Mouse (Mus musculus) forebrain, embryonic 12.5 days (tissue): Measurements from ENCODE around the gene Ccdc85c. TPM values are rescaled to one million over a fixed set of nuclear protein-coding genes. Genes with fewer than 3 reads are reported as not detected.
A peak's percentile ranks its signal among the peaks of the same experiment; 100 is the strongest.

Experiments used
- ATAC-seq: fragments of 200-750 bp; cut with Nextera tagmentation; 2 replicates; pipeline ENCODE4 v1.8.0; 2017; ENCODE audit warnings: moderate TSS enrichment; ENCODE audit not compliant: low FRiP score
- H3K27ac ChIP-seq: fragments of 300-500 bp; sonication (generic); 2 replicates; pipeline ENCODE4 v1.5.1; 2016; ENCODE audit warnings: mild to moderate bottlenecking
- H3K27me3 ChIP-seq: fragments of 300-500 bp; sonication (generic); 2 replicates; pipeline ENCODE4 v1.6.1; 2016; ENCODE audit warnings: mild to moderate bottlenecking
- H3K36me3 ChIP-seq: fragments of 300-500 bp; sonication (generic); replicated peaks from 2 replicates; pipeline ENCODE4 v1.6.1; 2016; ENCODE audit warnings: mild to moderate bottlenecking
- H3K4me1 ChIP-seq: fragments of 300-500 bp; sonication (generic); 2 replicates; pipeline ENCODE4 v1.6.1; 2016
- H3K4me2 ChIP-seq: fragments of 300-500 bp; sonication (generic); 2 replicates; pipeline ENCODE4 v1.6.1; 2016; ENCODE audit warnings: mild to moderate bottlenecking, moderate library complexity
- H3K4me3 ChIP-seq: fragments of 300-500 bp; sonication (generic); replicated peaks from 2 replicates; pipeline ENCODE4 v1.5.1; 2016; ENCODE audit warnings: mild to moderate bottlenecking
- H3K9ac ChIP-seq: fragments of 300-500 bp; sonication (generic); 2 replicates; pipeline ENCODE4 v1.6.1; 2016; ENCODE audit warnings: mild to moderate bottlenecking
- H3K9me3 ChIP-seq: fragments of 300-500 bp; sonication (generic); 2 replicates; pipeline ENCODE4 v1.6.1; 2016
- WGBS: fragments of 180-500 bp; shearing (Covaris S2); methylation state at CpG from one replicate; pipeline ENCODE4 v1.1.7; 2016; 5-methylcytosine and 5-hydroxymethylcytosine counted together
- polyA plus RNA-seq: library from polyadenylated mRNA; unstranded; fragments of >200 nt; fragmentation: Nextera tagmentation; extraction: Ambion mirVana; gene quantifications from 2 replicates; pipeline ENCODE4 v1.2.1, GENCODE M21; 2016

Gene Ccdc85c
- polyA plus RNA-seq, 1 experiment from 2014 or later = 10.7 TPM

- H3K4me3 ChIP-seq = no peak overlapping the region
- H3K27ac ChIP-seq = peak overlapping the region; percentile 69
- no peak overlapping the region for H3K9ac ChIP-seq
- ATAC-seq = no peak
- WGBS = 60% methylated on average over 5 of the region's 5 CpGs
- H3K36me3 ChIP-seq = no peaks in the 10 kb centered on the region
- H3K27me3 ChIP-seq = peaks cover 18% of the 10 kb centered on the region
- H3K4me1 ChIP-seq = peaks cover 86% of the 10 kb centered on the region
- H3K4me2 ChIP-seq = no peak overlapping the region
- no peaks in the 10 kb centered on the region for H3K9me3 ChIP-seq
These were observed 57.7 kb downstream of the Ccdc85c start for GRCm38 (mm10) chr12:108217572-108217971.

GRCm38 (mm10) chr12:108216611-108217370, 58.4 kb downstream of the Ccdc85c start:
- Histone ChIP-seq H3K4me2 (peak overlapping the region; percentile 24), H3K36me3 (no peaks in the 10 kb centered on the region), H3K27me3 (peaks cover 18% of the 10 kb centered on the region), H3K9ac (peak overlapping the region; percentile 12; the same call in 1 of the 2 replicates), H3K27ac (peak overlapping the region; percentile 69), H3K4me1 (peaks cover 92% of the 10 kb centered on the region), H3K9me3 (no peaks in the 10 kb centered on the region), H3K4me3 (no peak overlapping the region)
- WGBS = 62% methylated on average over 11 of the region's 11 CpGs
- ATAC-seq = no peak

- Histone ChIP-seq H3K9ac (no peak overlapping the region), H3K27me3 (peaks cover 32% of the 10 kb centered on the region), H3K4me1 (peaks cover 78% of the 10 kb centered on the region), H3K4me3 (no peak overlapping the region), H3K36me3 (no peaks in the 10 kb centered on the region), H3K9me3 (no peaks in the 10 kb centered on the region), H3K4me2 (no peak overlapping the region), H3K27ac (peak overlapping the region; percentile 21; the same call in 1 of the 2 replicates)
- WGBS = 56% methylated on average over 8 of the region's 8 CpGs
- no peak for ATAC-seq
These were observed 60.1 kb downstream of the Ccdc85c start for GRCm38 (mm10) chr12:108215090-108215489.

- peaks cover 37% of the 10 kb centered on the region for H3K27me3 ChIP-seq
These were observed 61.9 kb downstream of the Ccdc85c start for GRCm38 (mm10) chr12:108213090-108214041.

GRCm38 (mm10) chr12:108212476-108212875, 62.7 kb downstream of the Ccdc85c start:
- Histone ChIP-seq H3K4me2 (no peak overlapping the region), H3K27me3 (peaks cover 37% of the 10 kb centered on the region), H3K9me3 (no peaks in the 10 kb centered on the region), H3K4me1 (peaks cover 63% of the 10 kb centered on the region), H3K4me3 (no peak overlapping the region), H3K36me3 (peaks cover 1% of the 10 kb centered on the region; the same call in 1 of the 2 replicates), H3K27ac (no peak overlapping the region), H3K9ac (no peak overlapping the region)
- ATAC-seq = no peak
- WGBS = 76% methylated on average over 6 of the region's 6 CpGs

More at GRCm38 (mm10) chr12:108213090-108214041, 61.9 kb downstream of the Ccdc85c start:
- 28% methylated on average over 18 of the region's 18 CpGs for WGBS
- Histone ChIP-seq H3K4me1 (peaks cover 71% of the 10 kb centered on the region), H3K9me3 (no peaks in the 10 kb centered on the region), H3K4me3 (no peak overlapping the region), H3K36me3 (no peaks in the 10 kb centered on the region), H3K27ac (no peak overlapping the region), H3K4me2 (no peak overlapping the region), H3K9ac (no peak overlapping the region)
- ATAC-seq = no peak

- H3K9ac ChIP-seq = no peak overlapping the region
- WGBS = 70% methylated on average over 5 of the region's 5 CpGs
- peaks cover 5% of the 10 kb centered on the region; the same call in 1 of the 2 replicates for H3K36me3 ChIP-seq
- no peak overlapping the region for H3K4me2 ChIP-seq
- ATAC-seq = no peak
- no peak overlapping the region for H3K27ac ChIP-seq
- peaks cover 63% of the 10 kb centered on the region for H3K4me1 ChIP-seq
- H3K4me3 ChIP-seq = no peak overlapping the region
- H3K27me3 ChIP-seq = peaks cover 41% of the 10 kb centered on the region
- H3K9me3 ChIP-seq = no peaks in the 10 kb centered on the region
These were observed 63.2 kb downstream of the Ccdc85c start for GRCm38 (mm10) chr12:108212071-108212470.

GRCm38 (mm10) chr12:108210623-108211022, 64.6 kb downstream of the Ccdc85c start:
- WGBS = 98% methylated on average over 15 of the region's 15 CpGs
- Histone ChIP-seq H3K36me3 (peaks cover 15% of the 10 kb centered on the region), H3K4me1 (peaks cover 55% of the 10 kb centered on the region), H3K4me3 (no peak overlapping the region), H3K4me2 (no peak overlapping the region), H3K27ac (no peak overlapping the region), H3K9ac (no peak overlapping the region), H3K9me3 (no peaks in the 10 kb centered on the region), H3K27me3 (peaks cover 38% of the 10 kb centered on the region)
- ATAC-seq = no peak

GRCm38 (mm10) chr12:108208726-108209438, 66.3 kb downstream of the Ccdc85c start:
- Histone ChIP-seq H3K27me3 (peaks cover 23% of the 10 kb centered on the region), H3K9me3 (no peaks in the 10 kb centered on the region), H3K27ac (no peak overlapping the region), H3K4me1 (peaks cover 40% of the 10 kb centered on the region), H3K36me3 (peaks cover 33% of the 10 kb centered on the region), H3K4me2 (no peak overlapping the region), H3K4me3 (no peak overlapping the region), H3K9ac (no peak overlapping the region)
- ATAC-seq = no peak
- WGBS = 37% methylated on average over 13 of the region's 13 CpGs

GRCm38 (mm10) chr12:108208216-108208615, 67.0 kb downstream of the Ccdc85c start:
- Histone ChIP-seq H3K4me1 (peaks cover 33% of the 10 kb centered on the region), H3K27ac (no peak overlapping the region), H3K4me2 (no peak overlapping the region), H3K27me3 (peaks cover 23% of the 10 kb centered on the region), H3K9me3 (no peaks in the 10 kb centered on the region), H3K4me3 (no peak overlapping the region), H3K36me3 (peaks cover 38% of the 10 kb centered on the region), H3K9ac (no peak overlapping the region)
- no peak for ATAC-seq
- 92% methylated on average over 9 of the region's 9 CpGs for WGBS

GRCm38 (mm10) chr12:108206641-108207040, 68.6 kb downstream of the Ccdc85c start:
- H3K9ac ChIP-seq = no peak overlapping the region
- H3K9me3 ChIP-seq = no peaks in the 10 kb centered on the region
- peaks cover 18% of the 10 kb centered on the region for H3K4me1 ChIP-seq
- no peak overlapping the region for H3K4me3 ChIP-seq
- peak; percentile 54 for ATAC-seq
- no peak overlapping the region for H3K27ac ChIP-seq
- H3K36me3 ChIP-seq = peaks cover 54% of the 10 kb centered on the region
- no peak overlapping the region for H3K4me2 ChIP-seq
- H3K27me3 ChIP-seq = peaks cover 23% of the 10 kb centered on the region
- 10% methylated on average over 5 of the region's 5 CpGs for WGBS

GRCm38 (mm10) chr12:108204978-108205377, 70.2 kb downstream of the Ccdc85c start:
- no peak overlapping the region for H3K4me2 ChIP-seq
- peaks cover 70% of the 10 kb centered on the region for H3K36me3 ChIP-seq
- WGBS = 70% methylated on average over 12 of the region's 12 CpGs
- H3K9me3 ChIP-seq = no peaks in the 10 kb centered on the region
- H3K27ac ChIP-seq = no peak overlapping the region
- ATAC-seq = no peak
- no peak overlapping the region for H3K4me3 ChIP-seq
- H3K27me3 ChIP-seq = peaks cover 8% of the 10 kb centered on the region
- H3K9ac ChIP-seq = no peak overlapping the region
- peaks cover 17% of the 10 kb centered on the region for H3K4me1 ChIP-seq

GRCm38 (mm10) chr12:108203895-108204294, 71.3 kb downstream of the Ccdc85c start:
- no peak overlapping the region for H3K4me3 ChIP-seq
- H3K27ac ChIP-seq = no peak overlapping the region
- H3K9ac ChIP-seq = no peak overlapping the region
- 0 out of 2 replicates have a peak, but pooled peaks cover 12% of the 10 kb centered on the region for H3K4me1 ChIP-seq
- peaks cover 81% of the 10 kb centered on the region for H3K36me3 ChIP-seq
- no peak for ATAC-seq
- no peaks in the 10 kb centered on the region for H3K9me3 ChIP-seq
- H3K27me3 ChIP-seq = peaks cover 4% of the 10 kb centered on the region; the same call in 1 of the 2 replicates
- WGBS = 83% methylated on average over 8 of the region's 8 CpGs
- no peak overlapping the region for H3K4me2 ChIP-seq
